Mouse (Mus musculus) cortical plate, adult 2 months (tissue): ENCODE measurements around the gene Iqch. TPM values are rescaled to one million over a fixed set of nuclear protein-coding genes. Genes with fewer than 3 reads are reported as not detected.

Source experiments
- H3K27ac ChIP-seq: fragments of 200-500 bp; 2 replicates; pipeline ENCODE4 v1.5.1; 2012; ENCODE audit warnings: low read length, control low read depth, inconsistent platforms; ENCODE audit not compliant: insufficient read depth
- H3K4me1 ChIP-seq: fragments of 200-500 bp; 2 replicates; pipeline ENCODE4 v1.6.1; 2011; ENCODE audit warnings: low read length; ENCODE audit not compliant: control insufficient read depth, insufficient read depth
- H3K4me3 ChIP-seq: fragments of 200-500 bp; 2 replicates; pipeline ENCODE4 v1.5.1; 2011; ENCODE audit warnings: mild to moderate bottlenecking, low read length, control low read depth; ENCODE audit not compliant: insufficient read depth
- CTCF ChIP-seq: fragments of 200-500 bp; IDR thresholded peaks from 2 replicates; pipeline ENCODE4 v1.5.1; 2011; ENCODE audit warnings: mild to moderate bottlenecking, control low read depth, low read length; ENCODE audit not compliant: insufficient read depth; ENCODE audit errors: extremely low read depth
- POLR2A ChIP-seq: fragments of 200-500 bp; IDR thresholded peaks from 2 replicates; pipeline ENCODE4 v1.6.1; 2011; ENCODE audit warnings: mild to moderate bottlenecking, low read length, control low read depth; ENCODE audit not compliant: insufficient read depth; ENCODE audit errors: extremely low read depth
- polyA plus RNA-seq: library from polyadenylated mRNA; depleted of rRNA; stranded (reverse); fragments of >200 nt; gene quantifications from 2 replicates; pipeline ENCODE4 v1.2.3, GENCODE M21; 2012; rRNA removed

Iqch gene
- polyA plus RNA-seq, 1 experiment = 0.13 TPM

DNA sequence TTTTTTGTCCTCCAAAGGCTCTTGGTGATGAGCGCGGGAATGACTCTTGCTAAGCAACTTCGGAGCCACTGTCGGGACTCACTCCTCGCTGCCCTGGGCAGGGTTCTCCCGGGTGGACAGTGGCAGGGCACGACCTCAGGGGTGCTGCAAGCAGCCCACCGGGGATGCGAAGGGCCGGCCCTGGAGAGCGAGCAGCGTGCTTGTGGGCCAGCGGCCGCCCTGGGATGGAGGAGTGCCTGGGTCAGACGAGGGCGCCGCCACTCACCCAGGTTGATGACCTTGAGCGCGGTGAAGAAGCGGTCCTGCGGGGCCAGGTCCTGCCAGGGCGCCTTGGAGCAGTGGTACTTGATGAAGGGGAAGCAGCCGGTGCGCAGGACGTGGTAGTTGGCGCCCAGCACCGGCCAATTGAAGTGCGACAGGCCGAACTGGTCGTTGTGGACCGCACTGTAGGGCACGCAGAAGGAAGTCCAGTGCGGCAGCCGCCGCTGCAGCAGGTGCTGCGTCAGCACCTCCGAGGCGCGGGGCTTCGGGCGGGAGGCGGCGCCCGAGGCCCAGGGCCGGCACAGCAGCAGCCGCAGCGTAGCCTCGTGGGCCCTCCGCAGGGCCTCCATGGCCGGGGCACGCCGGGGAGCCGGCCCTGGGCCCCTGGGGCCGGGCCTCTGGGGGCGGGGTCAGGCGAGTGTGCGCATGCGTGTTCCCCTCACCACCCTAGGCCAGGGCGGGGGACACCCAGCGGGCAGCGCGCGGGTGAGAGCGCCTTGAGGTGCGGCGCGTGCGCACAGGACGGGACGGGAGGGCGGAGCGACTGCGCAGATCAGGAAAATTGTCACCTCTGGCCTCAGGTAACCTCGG lies 203.5 kb downstream of the Iqch start, which contains the start of gene 2300009A05Rik:
TSS of gene 2300009A05Rik (minus strand) at position 636 of the 852 bp plus-strand sequence.
- Histone ChIP-seq H3K27ac (peak within 1 kb of the TSS; percentile 81), H3K4me1 (0 out of 2 replicates have a peak, but pooled peaks cover 2% of the 10 kb centered on the region), H3K4me3 (peak within 1 kb of the TSS; percentile 70)
- no peak for TF ChIP-seq CTCF
- peak; percentile 86 for TF ChIP-seq POLR2A

DNA sequence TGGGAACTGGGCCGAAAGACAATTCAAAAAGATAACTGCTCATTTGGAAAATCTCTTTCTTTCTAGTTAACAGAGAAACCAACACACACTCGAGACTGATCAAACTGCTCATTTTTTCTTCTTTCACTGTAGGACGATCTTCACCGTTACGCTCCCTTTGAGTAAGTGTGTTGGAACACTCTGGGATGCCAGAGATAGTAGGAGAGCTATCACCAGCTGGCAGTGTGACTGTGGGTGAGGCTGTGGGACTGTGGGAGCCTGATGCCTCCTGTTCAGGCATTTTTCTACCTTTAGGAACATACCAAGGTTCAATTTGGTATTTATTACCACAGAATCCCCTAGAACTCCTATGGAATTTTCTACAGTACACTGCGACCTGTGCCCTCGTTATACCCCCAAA lies 206.7 kb downstream of the Iqch start:
- Histone ChIP-seq H3K27ac (no peak overlapping the region), H3K4me3 (no peak overlapping the region)
- TF ChIP-seq CTCF = no peak
- no peak for TF ChIP-seq POLR2A

DNA sequence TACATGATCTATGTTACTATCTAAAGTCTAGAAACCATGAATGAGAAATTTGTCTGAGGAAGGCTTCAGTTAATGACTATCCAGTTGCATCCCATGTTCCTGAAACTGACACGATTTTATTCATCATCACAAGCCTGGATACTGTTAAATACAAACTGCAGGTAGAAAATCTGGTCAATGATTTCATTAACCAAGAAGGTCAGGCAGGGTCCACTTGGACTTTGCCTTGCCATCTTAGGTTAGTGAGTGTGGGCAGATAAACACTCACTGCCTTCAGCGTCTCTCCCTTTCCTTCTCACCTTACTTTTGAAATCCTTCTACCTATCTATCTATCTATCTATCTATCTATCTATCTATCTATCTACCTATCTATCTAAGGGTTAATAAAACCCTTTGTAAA lies 211.0 kb downstream of the Iqch start:
- Histone ChIP-seq H3K4me1 (0 out of 2 replicates have a peak, but pooled peaks cover 2% of the 10 kb centered on the region), H3K27ac (no peak overlapping the region), H3K4me3 (no peak overlapping the region)
- TF ChIP-seq POLR2A = no peak
- no peak for TF ChIP-seq CTCF

More for the DNA sequence above, 206.7 kb downstream of the Iqch start:
- 0 out of 2 replicates have a peak, but pooled peaks cover 2% of the 10 kb centered on the region for H3K4me1 ChIP-seq

DNA sequence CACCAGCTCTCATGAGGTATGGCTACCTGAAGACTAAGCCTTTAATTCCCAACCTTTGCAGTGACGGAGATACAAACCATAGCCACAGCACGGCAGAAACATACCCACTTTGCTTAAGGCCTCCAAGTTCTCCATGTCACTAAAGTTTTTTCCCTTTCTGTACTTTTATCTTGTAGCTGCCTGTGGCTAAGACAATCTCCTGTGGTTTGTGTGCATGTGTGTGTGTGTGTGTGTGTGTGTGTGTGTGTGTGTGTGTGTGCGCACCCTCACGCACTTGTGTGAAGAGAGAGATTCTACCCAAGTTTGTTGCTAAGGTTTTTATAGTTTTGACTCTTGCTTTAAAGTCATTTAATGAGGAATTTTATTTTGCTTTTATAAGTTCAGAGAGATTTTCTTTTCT lies 219.5 kb downstream of the Iqch start:
- Histone ChIP-seq H3K4me3 (no peak overlapping the region), H3K27ac (no peak overlapping the region), H3K4me1 (no peaks in the 10 kb centered on the region)
- TF ChIP-seq POLR2A = no peak
- TF ChIP-seq CTCF = no peak

DNA sequence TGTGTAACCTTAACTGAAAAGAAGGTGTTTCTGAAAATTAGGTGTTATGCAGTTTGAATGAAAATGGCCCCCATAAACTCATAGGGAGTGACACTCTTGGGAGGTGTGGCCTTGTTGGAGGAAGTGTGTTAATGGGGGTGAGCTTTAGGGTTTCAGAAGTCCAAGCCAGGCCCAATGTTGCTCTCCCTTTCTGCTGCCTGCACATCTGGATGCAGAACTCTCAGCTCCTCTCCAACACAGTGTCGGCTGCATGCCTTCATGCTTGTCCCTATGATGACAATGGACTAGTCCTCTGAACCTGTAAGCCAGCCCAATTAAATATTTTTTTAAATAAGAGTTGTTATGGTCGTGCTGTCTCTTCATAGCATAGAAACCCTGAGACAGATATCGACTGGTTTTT lies 222.0 kb downstream of the Iqch start:
- TF ChIP-seq CTCF (no peak), POLR2A (no peak)
- H3K4me1 ChIP-seq = peaks cover 2% of the 10 kb centered on the region
- H3K4me3 ChIP-seq = no peak overlapping the region
- no peak overlapping the region for H3K27ac ChIP-seq

DNA sequence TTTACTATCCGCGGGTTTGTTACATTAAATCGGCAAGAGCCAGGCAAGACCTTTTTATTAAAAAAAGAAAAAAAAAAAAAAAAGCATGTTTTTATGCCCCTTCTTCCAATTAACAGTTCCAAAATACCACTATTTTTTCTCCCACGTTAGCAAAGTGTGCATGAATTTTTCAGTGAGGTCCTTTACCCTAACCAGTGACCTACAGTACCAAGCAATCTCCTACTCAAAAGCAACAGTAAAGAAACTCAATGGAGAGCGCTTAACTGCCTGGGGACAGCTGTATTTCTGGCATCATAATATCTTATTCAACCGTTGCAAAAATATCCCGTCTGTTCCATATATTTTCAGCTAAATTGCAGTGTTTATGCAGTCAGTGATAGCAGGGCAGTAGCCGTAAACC lies 224.1 kb downstream of the Iqch start:
- TF ChIP-seq CTCF = no peak
- no peak for TF ChIP-seq POLR2A
- H3K4me1 ChIP-seq = peaks cover 6% of the 10 kb centered on the region
- H3K27ac ChIP-seq = peak overlapping the region; percentile 74; the same call in 1 of the 2 replicates

DNA sequence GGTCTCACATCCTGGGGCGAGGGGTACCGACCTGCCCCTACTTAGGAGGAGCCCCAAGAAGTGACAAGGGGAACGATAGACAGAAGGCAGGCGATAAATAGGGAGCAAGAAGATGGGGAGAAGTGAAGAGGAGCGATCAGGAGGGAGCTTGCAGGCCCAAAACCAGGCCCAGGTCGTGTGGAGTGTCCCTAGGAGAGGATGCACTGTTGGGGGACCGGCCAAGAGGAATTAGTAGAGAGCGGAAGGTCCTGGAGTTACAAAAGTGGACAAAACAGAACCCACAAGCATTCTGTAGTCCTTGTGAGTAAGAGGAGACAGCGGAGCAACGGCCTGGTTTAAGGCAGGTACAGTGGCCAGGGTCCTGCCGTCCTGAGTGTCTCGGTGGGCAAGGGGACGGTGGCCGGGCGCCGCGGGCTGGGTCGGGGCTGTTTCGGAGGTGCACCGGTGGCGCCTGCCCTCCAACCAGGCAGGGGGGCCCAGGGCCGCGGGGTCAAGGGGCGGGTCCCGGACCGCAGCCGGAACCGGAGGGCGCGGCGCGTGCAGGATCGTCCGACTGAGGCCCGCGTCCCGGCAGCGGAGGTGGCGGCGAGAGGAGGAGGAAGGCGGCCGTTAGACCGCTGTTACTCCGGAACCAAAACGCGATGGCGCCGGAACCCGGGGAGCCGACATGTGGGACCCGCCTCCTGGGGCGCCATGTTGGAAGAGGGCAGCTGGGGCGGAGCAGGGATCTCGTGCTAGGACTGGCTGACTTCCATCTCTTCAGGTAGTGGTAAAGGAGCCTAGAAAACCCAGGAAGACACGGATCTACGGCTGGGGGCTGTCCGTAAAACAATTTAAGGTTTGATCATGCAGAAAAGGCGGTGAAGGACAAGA lies 224.8 kb downstream of the Iqch start, which contains the start of gene Map2k5:
TSS of gene Map2k5 (minus strand) at position 633 of the 873 bp plus-strand sequence.
- H3K27ac ChIP-seq = peak within 1 kb of the TSS; percentile 74; the same call in 1 of the 2 replicates
- TF ChIP-seq CTCF = no peak
- TF ChIP-seq POLR2A = peak; percentile 65
- H3K4me1 ChIP-seq = peaks cover 6% of the 10 kb centered on the region
- H3K4me3 ChIP-seq = peak within 1 kb of the TSS; percentile 90

More for the DNA sequence above, 224.1 kb downstream of the Iqch start:
- H3K4me3 ChIP-seq = peak overlapping the region; percentile 90

DNA sequence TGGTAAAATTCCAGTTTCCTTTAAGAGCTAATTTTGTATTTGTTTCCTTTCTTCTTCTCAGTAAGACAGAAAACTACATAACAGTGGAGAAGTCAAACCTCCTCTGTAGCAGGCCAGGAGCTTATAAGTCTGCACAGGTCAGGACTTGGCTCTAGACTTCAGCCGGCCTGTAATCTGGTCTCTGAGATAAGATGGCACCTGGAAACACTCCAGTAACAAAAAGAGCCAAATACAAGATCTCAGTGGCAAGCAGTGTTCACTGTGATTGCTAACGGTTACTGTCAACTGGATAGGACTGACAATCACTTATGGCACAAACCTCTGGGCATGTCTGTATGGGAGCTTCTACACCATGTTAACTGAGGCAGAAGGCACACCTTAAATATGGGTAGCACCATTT lies 229.0 kb downstream of the Iqch start:
- Histone ChIP-seq H3K27ac (no peak overlapping the region), H3K4me3 (no peak overlapping the region)

DNA sequence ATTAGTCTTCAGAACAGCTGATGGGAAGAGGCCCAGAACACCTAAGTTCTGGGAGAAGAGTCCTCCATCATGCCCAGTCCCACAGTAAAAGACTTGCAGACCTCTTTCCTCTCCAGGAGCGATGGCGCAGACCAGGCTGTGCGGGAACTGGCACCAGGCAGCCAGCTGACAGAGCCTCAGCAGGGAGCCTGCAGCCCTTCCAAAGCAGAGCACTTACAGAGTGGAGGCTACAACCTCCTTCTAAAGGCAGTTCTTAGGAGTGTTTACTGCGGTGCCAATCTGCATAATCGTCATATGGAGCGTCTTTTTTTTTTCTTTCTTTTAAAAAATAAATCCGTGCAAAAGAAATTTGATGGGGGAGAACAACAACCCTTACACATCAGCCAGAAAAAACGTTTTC lies 229.8 kb downstream of the Iqch start:
- Histone ChIP-seq H3K27ac (no peak overlapping the region), H3K4me3 (no peak overlapping the region), H3K4me1 (peaks cover 6% of the 10 kb centered on the region)
- TF ChIP-seq CTCF = no peak
- no peak for TF ChIP-seq POLR2A

More for the DNA sequence above, 229.0 kb downstream of the Iqch start:
- TF ChIP-seq POLR2A (no peak), CTCF (no peak)
- peaks cover 6% of the 10 kb centered on the region for H3K4me1 ChIP-seq

Other genes starting within 250 kb of the Iqch start
- 32.7 and 33.8 TPM in 2 replicates for gene Map2k5, start 224.6 kb downstream of the Iqch start, polyA plus RNA-seq
- 29.6 and 35.2 TPM in 2 replicates for gene 2300009A05Rik, start 203.2 kb downstream of the Iqch start, polyA plus RNA-seq
- gene Aagab, start 167 bp upstream of the Iqch start, polyA plus RNA-seq = 30.7 and 33.8 TPM in 2 replicates
- 40.3 and 46.8 TPM in 2 replicates for gene Smad3, start 155.5 kb upstream of the Iqch start, polyA plus RNA-seq